Mouse (Mus musculus) bone marrow, adult 2 months (tissue): Measurements from ENCODE around the gene Kirrel3. TPM values are rescaled to one million over a fixed set of nuclear protein-coding genes. Genes with fewer than 3 reads are reported as not detected.

Experiments used
- H3K27ac ChIP-seq: fragments of 200-500 bp; 2 replicates; pipeline ENCODE4 v1.5.1; 2012; ENCODE audit warnings: low read depth, mild to moderate bottlenecking, control low read depth, inconsistent platforms, low read length; ENCODE audit not compliant: control insufficient read depth, poor library complexity, insufficient read depth
- H3K4me1 ChIP-seq: fragments of 200-500 bp; 2 replicates; pipeline ENCODE4 v1.6.1; 2011; ENCODE audit warnings: low read length; ENCODE audit not compliant: control insufficient read depth, insufficient read depth
- H3K4me3 ChIP-seq: fragments of 200-500 bp; replicated peaks from 2 replicates; pipeline ENCODE3; 2011; ENCODE audit warnings: mild to moderate bottlenecking, low read depth, low read length, control low read depth; ENCODE audit not compliant: control insufficient read depth
- CTCF ChIP-seq: fragments of 200-500 bp; IDR thresholded peaks from 2 replicates; pipeline ENCODE4 v1.5.1; 2011; ENCODE audit warnings: low read length, control low read depth; ENCODE audit not compliant: control insufficient read depth, insufficient read depth
- POLR2A ChIP-seq: fragments of 200-500 bp; IDR thresholded peaks from 2 replicates; pipeline ENCODE4 v1.6.1; 2011; ENCODE audit warnings: low read depth, mild to moderate bottlenecking, control low read depth, low read length, borderline replicate concordance; ENCODE audit not compliant: control insufficient read depth
- WGBS: fragments of 180-500 bp; shearing (Covaris S2); methylation state at CpG from one replicate; pipeline ENCODE4 v1.1.7; 2018; 5-methylcytosine and 5-hydroxymethylcytosine counted together
- polyA plus RNA-seq: library from polyadenylated mRNA; stranded (reverse); fragments of >200 nt; gene quantifications from 2 replicates; pipeline ENCODE4 v1.2.4, GENCODE M21; 2011; ENCODE audit warnings: low replicate concordance; ENCODE audit not compliant: missing spikeins, insufficient read depth, insufficient read length

The Kirrel3 gene
- polyA plus RNA-seq, 1 experiment: not detected

DNA sequence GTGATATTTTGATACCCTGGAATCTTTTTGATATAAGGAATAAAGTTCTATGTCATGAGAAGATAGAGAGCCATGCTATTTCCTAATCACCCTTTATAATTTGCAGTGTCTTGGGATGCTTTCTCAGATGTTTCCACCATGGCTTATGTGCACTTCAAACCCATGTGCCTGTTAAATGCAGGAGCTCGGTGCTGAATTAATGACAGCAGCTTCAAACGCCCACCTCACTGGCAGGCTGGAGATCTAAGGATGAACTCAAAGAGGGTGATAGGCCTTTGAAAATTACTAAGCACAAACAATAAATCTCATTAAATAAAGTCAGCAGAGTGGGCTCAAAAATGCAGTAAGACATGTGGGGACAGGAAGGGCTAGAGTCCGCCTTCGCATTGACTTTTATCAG lies 108.2 kb downstream of the Kirrel3 start:
- TF ChIP-seq POLR2A (no peak), CTCF (no peak)
- WGBS: 79% methylated on average over 4 of the region's 4 CpGs
- H3K27ac ChIP-seq: no peak overlapping the region
- H3K4me3 ChIP-seq: no peak overlapping the region
- H3K4me1 ChIP-seq: no peaks in the 10 kb centered on the region

DNA sequence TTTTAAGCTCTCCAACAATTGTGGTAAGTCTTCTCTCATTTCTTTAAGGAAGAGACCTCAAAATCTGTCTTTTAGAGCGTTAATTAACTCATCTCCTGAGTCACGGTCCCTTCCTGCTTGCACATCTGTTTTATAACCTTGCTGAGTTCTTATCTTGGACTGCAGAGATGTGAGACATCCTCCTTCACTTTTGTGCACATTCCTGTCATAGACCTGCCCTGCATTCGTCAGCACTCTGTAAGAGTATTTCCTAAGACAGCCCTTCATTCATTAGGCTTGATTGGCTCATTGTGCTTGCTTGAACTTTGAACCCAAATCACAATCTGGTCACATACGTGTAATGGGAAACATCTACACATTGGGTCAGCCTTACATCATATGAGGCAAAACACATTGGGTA lies 114.6 kb downstream of the Kirrel3 start:
- TF ChIP-seq CTCF: no peak
- TF ChIP-seq POLR2A: no peak
- 35% methylated on average over 4 of the region's 4 CpGs for WGBS
- Histone ChIP-seq H3K4me1 (no peaks in the 10 kb centered on the region), H3K27ac (no peak overlapping the region), H3K4me3 (no peak overlapping the region)

DNA sequence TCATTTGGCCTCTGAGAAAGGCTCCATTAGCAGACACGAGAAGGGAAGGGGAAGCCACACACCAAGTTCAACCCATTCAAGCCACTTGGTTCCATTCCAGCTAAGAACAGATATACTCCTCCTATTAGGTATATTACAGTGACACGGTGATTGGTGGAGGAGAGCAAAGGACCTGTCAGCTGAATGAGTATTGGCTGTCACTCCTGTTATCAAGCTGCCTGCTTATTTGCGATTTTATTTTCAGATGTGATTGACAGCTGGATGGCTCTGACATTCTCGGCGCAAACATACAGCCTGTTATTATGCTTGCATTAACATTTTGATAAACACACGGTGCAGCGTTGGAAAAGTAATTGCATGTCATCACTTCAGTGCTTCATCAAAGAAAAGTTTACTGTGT lies 118.1 kb downstream of the Kirrel3 start:
- H3K4me3 ChIP-seq: no peak overlapping the region
- H3K27ac ChIP-seq: no peak overlapping the region
- TF ChIP-seq CTCF: no peak
- no peak for TF ChIP-seq POLR2A
- 77% methylated on average over 7 of the region's 7 CpGs for WGBS
- no peaks in the 10 kb centered on the region for H3K4me1 ChIP-seq

DNA sequence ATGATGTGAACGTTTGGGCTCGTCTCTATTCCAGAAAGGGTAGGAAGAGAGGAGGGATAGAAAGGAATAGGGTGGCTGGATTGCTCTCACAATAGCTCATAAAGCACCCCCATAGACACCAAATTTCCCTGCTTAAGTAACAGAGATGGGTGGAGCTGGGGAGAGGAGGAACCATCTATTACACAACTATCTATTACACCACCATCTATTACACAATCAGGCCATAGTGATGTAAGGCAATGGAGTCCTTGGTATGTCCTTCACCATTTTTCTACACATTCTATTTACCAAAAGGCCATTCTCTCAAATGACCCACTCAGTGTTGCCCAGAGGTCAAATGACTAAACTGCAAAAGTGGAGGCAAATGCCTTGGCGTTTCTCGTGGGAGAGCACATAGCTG lies 119.2 kb downstream of the Kirrel3 start:
- H3K4me3 ChIP-seq: no peak overlapping the region
- 82% methylated on average over 4 of the region's 4 CpGs for WGBS
- TF ChIP-seq POLR2A (no peak), CTCF (no peak)

DNA sequence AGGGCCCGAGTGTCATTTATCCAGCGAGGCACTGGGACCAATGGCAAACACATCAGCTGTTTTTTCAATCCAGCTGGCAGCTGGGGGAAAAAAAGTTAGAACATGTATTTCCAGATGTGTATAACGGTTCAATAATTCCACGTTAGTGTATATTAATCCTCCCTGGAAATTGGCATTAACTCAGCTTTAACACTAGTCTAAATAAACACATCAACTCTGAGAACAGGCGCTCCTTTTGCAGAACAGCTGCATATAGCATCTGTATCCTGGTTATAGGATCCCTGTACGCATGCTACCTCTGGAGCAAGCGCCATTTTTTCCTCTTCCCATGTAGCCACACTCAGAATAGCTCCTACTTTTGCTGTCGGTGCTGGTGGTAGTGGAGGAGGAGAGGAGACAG lies 119.8 kb downstream of the Kirrel3 start:
- Histone ChIP-seq H3K4me3 (no peak overlapping the region), H3K4me1 (no peaks in the 10 kb centered on the region), H3K27ac (no peak overlapping the region)
- WGBS: 76% methylated on average over 8 of the region's 8 CpGs
- no peak for TF ChIP-seq CTCF
- no peak for TF ChIP-seq POLR2A

More for the DNA sequence above, 119.2 kb downstream of the Kirrel3 start:
- Histone ChIP-seq H3K4me1 (no peaks in the 10 kb centered on the region), H3K27ac (no peak overlapping the region)

DNA sequence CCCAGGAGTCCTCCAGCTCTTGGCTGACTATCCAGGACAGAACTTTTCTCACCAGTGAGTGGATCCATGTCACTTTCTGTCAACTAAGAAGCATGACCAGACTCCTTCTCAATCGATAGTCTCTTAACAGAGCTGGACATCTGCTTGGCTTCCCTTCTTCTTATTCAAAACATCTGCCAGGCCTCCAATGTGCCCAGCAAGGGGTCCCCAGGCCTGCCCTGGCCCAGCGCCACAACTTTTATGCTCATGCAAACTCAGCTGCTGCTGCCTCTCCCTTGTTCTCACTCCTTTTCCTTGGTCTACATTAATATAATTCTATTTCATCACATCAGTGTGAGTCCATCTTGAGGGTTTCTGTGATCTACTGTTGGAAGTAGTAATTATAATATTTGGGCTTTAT lies 122.3 kb downstream of the Kirrel3 start:
- TF ChIP-seq CTCF: no peak
- TF ChIP-seq POLR2A: no peak
- Histone ChIP-seq H3K27ac (no peak overlapping the region), H3K4me1 (no peaks in the 10 kb centered on the region), H3K4me3 (no peak overlapping the region)
- 80% methylated on average over 2 of the region's 2 CpGs for WGBS

DNA sequence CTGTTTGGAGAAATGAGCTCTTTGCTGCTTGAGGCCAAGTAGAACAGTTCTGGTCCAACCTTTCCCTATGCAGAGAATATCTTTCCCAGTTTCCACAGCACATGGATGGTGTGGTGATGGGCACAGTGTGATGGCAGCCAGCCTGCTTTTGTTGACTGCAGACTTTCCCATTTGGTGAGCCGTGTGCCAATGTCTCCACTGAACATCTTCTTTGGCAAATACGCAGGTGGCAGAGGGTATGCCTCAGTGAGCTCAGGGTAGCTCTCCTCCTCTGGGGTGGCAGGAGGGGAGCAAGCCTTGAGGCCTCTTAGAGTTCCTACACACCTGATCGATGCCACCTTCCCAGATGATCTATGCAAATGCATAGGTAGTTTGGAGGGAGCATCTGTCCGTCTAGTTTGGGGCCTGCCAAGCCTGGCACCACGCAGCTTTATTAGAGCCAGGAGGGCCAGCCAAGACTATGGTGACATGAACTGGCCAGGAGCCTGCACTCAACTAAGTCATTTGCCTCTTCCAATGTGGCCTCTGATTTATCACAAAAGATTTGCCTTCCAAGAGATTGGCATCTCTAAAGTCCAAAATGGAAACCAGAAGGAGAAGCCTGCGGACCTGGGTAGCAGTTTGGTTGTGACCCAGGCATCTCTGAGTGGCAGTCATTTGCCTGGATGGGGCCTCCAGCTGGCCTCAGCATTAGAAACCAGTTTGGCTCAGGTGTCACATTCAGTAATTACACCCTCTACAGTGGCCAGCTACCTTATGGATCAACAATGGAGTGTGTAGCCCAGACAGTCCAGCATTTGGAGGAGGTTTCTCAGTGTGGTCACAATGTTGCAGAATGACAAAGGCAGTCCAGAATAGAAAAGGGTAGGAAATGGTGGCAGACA lies 127.4 kb downstream of the Kirrel3 start:
- no peak overlapping the region for H3K27ac ChIP-seq
- H3K4me1 ChIP-seq: no peaks in the 10 kb centered on the region
- 83% methylated on average over 6 of the region's 6 CpGs for WGBS
- H3K4me3 ChIP-seq: no peak overlapping the region
- TF ChIP-seq POLR2A: no peak

DNA sequence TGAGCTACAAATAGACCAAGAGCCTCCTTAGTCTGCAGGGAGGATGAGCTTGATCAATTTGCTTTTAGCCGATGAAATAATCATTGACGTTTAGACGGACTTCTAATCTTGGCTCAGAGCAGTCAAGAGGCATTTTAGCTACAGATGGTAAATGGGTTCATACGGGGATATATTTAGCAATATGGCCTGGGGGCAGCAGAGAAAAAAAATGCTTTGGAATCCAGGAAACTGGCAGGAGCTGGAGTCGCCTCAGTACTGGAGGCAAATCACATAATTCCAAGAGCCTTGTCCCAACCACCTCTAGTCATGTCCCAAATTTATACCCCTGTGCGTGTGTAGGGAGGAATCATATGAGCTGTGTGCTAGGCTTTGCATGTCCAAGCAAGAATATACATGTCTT lies 132.4 kb downstream of the Kirrel3 start:
- 77% methylated on average over 6 of the region's 6 CpGs for WGBS
- H3K4me3 ChIP-seq: no peak overlapping the region
- no peaks in the 10 kb centered on the region for H3K4me1 ChIP-seq
- TF ChIP-seq CTCF: no peak
- TF ChIP-seq POLR2A: no peak
- H3K27ac ChIP-seq: no peak overlapping the region

DNA sequence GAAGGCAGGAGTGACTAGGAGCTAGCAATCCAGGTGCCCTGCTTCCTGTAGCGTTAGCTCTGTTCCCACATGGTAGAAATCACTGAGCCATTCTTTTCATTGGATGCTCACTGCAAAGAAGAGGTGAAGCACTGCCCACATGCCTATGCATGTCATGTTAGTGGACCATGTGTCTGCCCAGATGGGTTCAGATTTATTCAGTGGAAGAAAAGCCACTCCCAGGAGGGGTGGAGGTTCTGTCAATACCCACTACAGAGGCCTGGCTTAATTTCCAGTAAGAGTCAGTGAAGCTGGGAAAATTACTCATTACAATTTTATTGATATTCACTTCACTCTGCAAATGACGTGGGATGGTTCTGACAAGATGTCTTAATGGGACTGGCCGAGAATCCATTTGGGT lies 134.2 kb downstream of the Kirrel3 start:
- no peak overlapping the region for H3K4me3 ChIP-seq
- no peaks in the 10 kb centered on the region for H3K4me1 ChIP-seq
- no peak for TF ChIP-seq CTCF
- TF ChIP-seq POLR2A: no peak
- WGBS: 80% methylated on average over 3 of the region's 3 CpGs
- H3K27ac ChIP-seq: no peak overlapping the region
